Mouse (Mus musculus) spleen, adult 2 months (tissue): ENCODE data around the gene Ltb4r1. TPM values are rescaled to one million over a fixed set of nuclear protein-coding genes. Genes with fewer than 3 reads are reported as not detected.

Experiments used
- DNase-seq, 2 experiments: peaks; one replicate each; pipeline versions ENCODE4 v3.0.0 to v3.0.0-alpha.2; 2012 to 2021; ENCODE audit warnings: low spot score in 2 of 2, low read depth in 1 of 2
- H3K27ac ChIP-seq: fragments of 200-500 bp; 2 replicates; pipeline ENCODE4 v1.5.1; 2012; ENCODE audit warnings: low read length, inconsistent platforms; ENCODE audit not compliant: insufficient read depth
- H3K27me3 ChIP-seq: fragments of 200-500 bp; 2 replicates; pipeline ENCODE4 v1.6.1; 2012; ENCODE audit warnings: mild to moderate bottlenecking, moderate library complexity, low read length, inconsistent platforms; ENCODE audit not compliant: control insufficient read depth, insufficient read depth
- H3K36me3 ChIP-seq: fragments of 200-500 bp; 2 replicates; pipeline ENCODE4 v1.6.1; 2012; ENCODE audit warnings: mild to moderate bottlenecking, low read length, inconsistent platforms; ENCODE audit not compliant: control insufficient read depth, insufficient read depth
- H3K4me1 ChIP-seq: fragments of 200-500 bp; 2 replicates; pipeline ENCODE4 v1.6.1; 2011; ENCODE audit warnings: inconsistent platforms; ENCODE audit not compliant: control insufficient read depth, insufficient read depth, insufficient read length
- H3K4me3 ChIP-seq: fragments of 200-500 bp; 2 replicates; pipeline ENCODE4 v1.5.1; 2011; ENCODE audit warnings: mild to moderate bottlenecking, inconsistent platforms; ENCODE audit not compliant: insufficient read depth, insufficient read length; ENCODE audit errors: extremely low read depth
- CTCF ChIP-seq: fragments of 200-500 bp; IDR thresholded peaks from 2 replicates; pipeline ENCODE4 v1.5.1; 2011; ENCODE audit warnings: mild to moderate bottlenecking, inconsistent platforms; ENCODE audit not compliant: insufficient read depth, insufficient read length, insufficient replicate concordance; ENCODE audit errors: extremely low read depth
- POLR2A ChIP-seq: fragments of 200-500 bp; IDR thresholded peaks from 2 replicates; pipeline ENCODE4 v1.6.1; 2011; ENCODE audit warnings: low read depth, low read length, inconsistent platforms
- WGBS: fragments of 180-500 bp; shearing (Covaris S2); methylation state at CpG from one replicate; pipeline ENCODE4 v1.1.7; 2018; 5-methylcytosine and 5-hydroxymethylcytosine counted together
- polyA plus RNA-seq: library from polyadenylated mRNA; depleted of rRNA; stranded (reverse); fragments of >200 nt; gene quantifications from 2 replicates; pipeline ENCODE4 v1.2.3, GENCODE M21; 2012

Ltb4r1 gene
- polyA plus RNA-seq, 1 experiment = 4.2 TPM

DNA sequence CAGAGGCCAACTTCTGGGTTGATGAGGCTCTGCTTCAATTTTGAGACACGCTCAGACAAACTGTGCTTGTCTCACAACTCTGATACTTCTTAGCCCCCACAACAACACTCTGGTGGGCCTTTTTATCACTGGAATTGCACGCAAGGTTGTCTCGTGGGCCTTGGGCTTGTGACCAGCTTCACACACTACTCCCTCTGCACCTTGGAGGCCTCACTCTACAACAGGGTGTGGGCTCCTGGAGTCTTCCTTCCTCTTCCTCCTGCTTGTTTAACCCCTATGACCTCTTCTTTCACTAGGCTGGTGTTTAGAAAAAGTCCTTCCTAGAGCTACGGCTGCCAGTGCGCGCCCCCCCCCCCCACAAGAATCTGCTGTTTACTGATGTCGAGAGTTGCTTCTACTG is 10.9 kb downstream of the Ltb4r1 start:
- Histone ChIP-seq H3K27me3 (no peaks in the 10 kb centered on the region), H3K36me3 (no peaks in the 10 kb centered on the region), H3K4me3 (no peak overlapping the region), H3K27ac (no peak overlapping the region), H3K4me1 (no peaks in the 10 kb centered on the region; the same call in 1 of the 2 replicates)
- TF ChIP-seq POLR2A (no peak), CTCF (no peak)
- 65% methylated on average over 7 of the region's 7 CpGs for WGBS
- DNase-seq = no peak

DNA sequence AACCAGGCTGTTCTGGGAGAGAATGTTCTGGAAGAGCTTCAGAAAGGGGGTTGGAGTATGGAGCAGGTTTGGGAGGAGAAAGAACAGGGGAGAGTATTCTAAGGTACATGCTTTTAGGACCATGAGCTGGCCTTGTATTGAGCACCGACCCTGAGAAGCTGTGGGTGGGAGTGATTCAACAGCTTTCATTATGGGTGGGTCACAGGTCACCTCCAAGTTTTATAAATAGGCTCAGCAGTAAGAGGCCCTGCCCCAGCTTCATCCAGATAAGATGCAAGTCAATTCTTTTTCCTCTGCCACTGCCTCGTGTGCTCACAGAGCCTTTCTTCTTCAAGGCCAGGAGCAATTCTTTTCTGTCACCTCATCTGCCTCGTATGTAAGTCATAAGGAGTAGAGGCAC is 11.4 kb downstream of the Ltb4r1 start:
- WGBS = 34% methylated on average over 3 of the region's 3 CpGs
- Histone ChIP-seq H3K4me3 (no peak overlapping the region), H3K27me3 (no peaks in the 10 kb centered on the region), H3K36me3 (no peaks in the 10 kb centered on the region), H3K27ac (no peak overlapping the region), H3K4me1 (no peaks in the 10 kb centered on the region; the same call in 1 of the 2 replicates)
- DNase-seq = no peak
- TF ChIP-seq CTCF (no peak), POLR2A (no peak)

DNA sequence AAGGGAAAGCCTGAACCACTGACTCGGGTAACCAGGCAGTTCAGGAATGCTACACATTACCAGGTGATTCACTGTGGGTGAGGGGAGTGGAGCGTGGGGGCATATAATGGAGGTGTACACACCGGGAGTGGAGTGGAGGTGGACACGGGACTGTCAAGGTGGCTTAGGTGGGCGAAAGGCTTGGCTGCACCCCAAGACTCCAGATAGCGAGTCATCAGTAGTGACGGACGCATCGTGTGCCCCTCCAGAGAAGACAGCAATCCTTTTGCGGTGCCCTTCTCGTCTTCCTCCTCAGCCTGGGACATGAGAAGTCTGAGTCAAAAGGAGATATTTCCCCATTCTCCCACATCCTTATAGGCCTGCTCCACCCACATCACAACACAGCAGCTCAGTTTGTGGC is 12.0 kb downstream of the Ltb4r1 start:
- Histone ChIP-seq H3K27ac (no peak overlapping the region), H3K36me3 (no peaks in the 10 kb centered on the region), H3K27me3 (no peaks in the 10 kb centered on the region), H3K4me3 (no peak overlapping the region), H3K4me1 (no peaks in the 10 kb centered on the region; the same call in 1 of the 2 replicates)
- TF ChIP-seq CTCF (no peak), POLR2A (no peak)
- 82% methylated on average over 11 of the region's 11 CpGs for WGBS
- DNase-seq = no peak

DNA sequence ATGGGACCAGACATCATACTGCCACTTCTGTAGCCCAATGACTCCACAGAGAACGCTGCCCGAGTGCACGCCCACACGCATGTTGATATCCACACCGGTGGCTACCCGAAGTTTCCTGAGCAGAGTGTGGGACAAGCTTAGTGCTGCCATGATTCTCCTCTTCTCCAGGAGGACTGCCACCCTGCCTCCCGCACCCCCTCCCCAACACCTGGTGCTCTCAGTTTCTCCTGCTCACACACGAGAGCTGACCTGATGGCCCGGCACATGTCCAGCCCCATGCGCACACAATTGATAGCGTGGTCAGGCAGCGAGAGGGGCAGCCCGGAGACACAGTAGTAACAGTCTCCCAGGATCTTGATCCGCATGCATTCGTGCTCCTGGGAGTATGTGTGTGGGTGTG is 12.9 kb downstream of the Ltb4r1 start:
- Histone ChIP-seq H3K4me3 (no peak overlapping the region), H3K36me3 (no peaks in the 10 kb centered on the region), H3K27me3 (no peaks in the 10 kb centered on the region), H3K27ac (no peak overlapping the region), H3K4me1 (no peaks in the 10 kb centered on the region; the same call in 1 of the 2 replicates)
- no peak for DNase-seq
- TF ChIP-seq POLR2A = no peak
- no peak for TF ChIP-seq CTCF
- 88% methylated on average over 15 of the region's 15 CpGs for WGBS

DNA sequence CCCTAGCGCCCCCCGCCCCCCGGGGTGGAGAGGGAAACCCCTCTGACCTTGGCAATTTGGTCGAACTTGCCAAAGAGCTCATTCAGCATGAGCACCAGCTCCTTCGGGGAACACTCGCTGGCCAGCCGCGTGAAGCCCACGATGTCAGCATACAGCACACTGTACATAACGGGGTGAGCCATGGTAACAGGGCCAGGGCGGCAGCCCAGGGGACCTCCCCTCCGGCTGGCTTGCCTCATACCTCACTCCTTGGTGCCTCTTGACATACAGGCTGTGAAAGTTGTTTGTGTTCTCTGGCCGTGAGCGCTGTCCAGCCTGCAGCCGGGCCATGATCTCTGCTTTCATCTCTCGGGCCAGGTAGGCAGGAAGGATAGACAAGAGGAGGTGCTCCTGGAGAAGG is 13.9 kb downstream of the Ltb4r1 start:
- DNase-seq = no peak
- Histone ChIP-seq H3K4me1 (no peaks in the 10 kb centered on the region; the same call in 1 of the 2 replicates), H3K36me3 (no peaks in the 10 kb centered on the region), H3K4me3 (no peak overlapping the region), H3K27me3 (no peaks in the 10 kb centered on the region), H3K27ac (no peak overlapping the region)
- no peak for TF ChIP-seq CTCF
- no peak for TF ChIP-seq POLR2A
- WGBS = 83% methylated on average over 16 of the region's 16 CpGs

DNA sequence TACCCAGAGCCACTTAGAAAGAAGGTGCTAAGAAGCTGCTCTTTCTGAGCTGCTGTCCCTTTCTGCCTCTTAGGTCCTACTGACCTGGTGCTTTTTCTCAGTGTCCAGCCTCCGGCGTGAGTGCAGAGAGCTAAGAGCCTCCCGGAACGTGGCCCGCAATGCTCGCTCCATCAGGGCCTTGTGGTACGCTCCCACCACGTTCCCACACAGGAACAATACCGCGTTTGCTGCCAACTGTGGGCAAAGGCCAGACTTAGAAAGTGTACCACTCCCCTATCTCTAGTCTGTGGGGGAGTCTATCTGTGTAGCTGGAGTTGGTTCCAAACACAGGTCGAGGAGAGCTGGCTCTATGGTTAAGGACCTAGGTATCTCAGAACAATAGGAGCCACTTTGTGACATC is 15.0 kb downstream of the Ltb4r1 start:
- Histone ChIP-seq H3K27ac (no peak overlapping the region), H3K4me3 (no peak overlapping the region), H3K36me3 (no peaks in the 10 kb centered on the region; the same call in 1 of the 2 replicates), H3K4me1 (no peaks in the 10 kb centered on the region; the same call in 1 of the 2 replicates), H3K27me3 (no peaks in the 10 kb centered on the region)
- WGBS = 81% methylated on average over 11 of the region's 11 CpGs
- no peak for TF ChIP-seq CTCF
- no peak for TF ChIP-seq POLR2A
- no peak for DNase-seq

DNA sequence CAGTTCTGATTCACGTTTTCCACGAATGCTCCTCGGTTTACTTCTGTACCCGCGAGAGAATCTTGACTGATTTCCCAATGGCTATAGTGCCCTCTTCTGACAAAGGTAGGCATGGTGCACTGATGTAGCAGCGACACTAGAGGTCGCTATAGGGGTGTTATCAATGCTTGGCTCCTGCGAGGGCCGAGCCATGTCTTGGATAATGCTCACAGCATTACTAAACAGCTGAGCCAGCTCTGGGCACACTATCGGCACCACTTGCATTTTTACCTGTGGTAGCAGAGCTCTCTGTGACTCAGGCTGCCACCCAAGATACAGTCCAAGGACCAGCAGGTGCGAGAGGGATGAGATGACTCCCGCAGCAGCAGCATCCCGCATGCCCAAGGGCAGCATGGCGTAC is 15.5 kb downstream of the Ltb4r1 start:
- TF ChIP-seq CTCF (peak; percentile 83; the same call in 1 of the 2 replicates), POLR2A (no peak)
- WGBS = 23% methylated on average over 14 of the region's 14 CpGs
- Histone ChIP-seq H3K36me3 (peaks cover 2% of the 10 kb centered on the region), H3K27ac (no peak overlapping the region), H3K4me3 (no peak overlapping the region), H3K27me3 (no peaks in the 10 kb centered on the region), H3K4me1 (no peaks in the 10 kb centered on the region; the same call in 1 of the 2 replicates)
- peak; percentile 41 to 51 for DNase-seq
